Mouse (Mus musculus) spleen, embryonic (tissue): Measurements from ENCODE around the gene Slc30a7.

Experiments used
- CTCF ChIA-PET: fragments of 350-600 bp; sonication (Branson Sonifier 250); formaldehyde crosslinking; loops from one replicate; lab custom pipeline; 2022; lab: Charles Lee

Gene Slc30a7

DNA sequence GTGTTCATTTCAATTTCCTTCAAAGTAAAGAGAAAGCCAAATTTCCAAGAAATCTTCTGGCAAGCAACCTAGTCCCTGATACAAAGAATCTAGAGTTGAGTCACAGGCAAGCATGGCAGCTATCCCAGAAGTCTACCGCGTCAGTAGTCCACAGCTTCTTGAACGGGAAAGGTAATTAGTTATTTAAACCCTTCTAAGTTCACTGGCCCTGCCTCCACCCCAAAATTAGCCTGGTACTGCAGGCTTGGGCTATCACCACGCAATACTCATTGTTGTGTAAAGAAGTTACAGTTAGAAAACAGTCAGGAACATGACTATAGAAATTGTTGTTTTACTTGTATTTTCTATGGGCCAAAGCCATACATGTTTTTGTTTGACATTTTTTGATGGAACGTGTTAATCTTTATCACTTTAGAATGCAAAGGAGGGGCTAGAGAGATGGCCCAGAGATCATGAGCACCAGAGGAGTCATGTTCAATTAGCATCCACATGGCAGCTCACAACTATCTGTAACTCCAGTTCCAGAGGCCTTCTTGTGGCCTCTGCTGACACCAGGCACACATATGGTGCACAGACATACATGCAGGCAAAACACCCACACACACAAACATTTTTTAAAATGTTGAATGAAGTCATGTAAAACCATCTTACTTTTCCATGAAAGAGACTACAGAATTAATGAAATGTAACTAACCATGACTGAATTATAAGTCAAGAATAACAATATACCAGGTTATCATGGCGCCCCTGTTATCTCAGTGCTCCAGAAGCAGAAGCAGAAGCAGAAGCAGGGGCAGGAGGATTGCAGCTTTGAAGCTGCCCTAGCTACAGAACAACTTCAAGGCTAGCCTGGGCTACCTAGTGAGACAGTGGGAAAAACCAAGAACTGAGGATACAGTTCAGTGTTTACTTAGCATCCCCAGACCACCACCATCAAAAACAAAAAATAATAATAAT is 57.0 kb downstream of the Slc30a7 start:
- CTCF ChIA-PET, result no interaction called here

- CTCF ChIA-PET, result no interaction called here
Observed at GRCm38 (mm10) chr3:115949220-115949920, 57.8 kb downstream of the Slc30a7 start.

DNA sequence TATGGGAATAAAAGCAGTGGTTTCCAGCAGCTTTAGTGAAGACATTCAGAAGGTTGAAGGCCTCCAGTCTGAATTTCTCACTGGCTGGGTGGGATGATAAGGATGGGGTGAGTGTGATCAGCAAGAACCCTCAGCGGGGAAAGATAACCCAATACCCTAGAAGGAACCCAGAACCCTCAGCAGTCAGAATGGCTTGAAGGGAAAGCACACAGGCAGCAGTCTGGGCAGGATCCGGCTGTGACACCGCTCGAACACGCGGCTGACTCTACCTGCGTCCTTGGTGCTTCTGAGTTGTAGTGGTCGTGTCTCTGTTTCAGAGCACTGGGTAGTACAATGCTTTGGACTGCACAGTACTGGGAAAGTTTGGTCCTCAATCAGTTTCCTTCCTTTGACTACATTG is 60.9 kb downstream of the Slc30a7 start:
- CTCF ChIA-PET, result interaction anchor here (0.5 kb wide), 1 partner anchor 547 kb away, joined by 15 read pairs; no protein-coding TSS in a partner anchor

- CTCF ChIA-PET, result no interaction called here
Observed at GRCm38 (mm10) chr3:115944376-115944775, 62.8 kb downstream of the Slc30a7 start.

DNA sequence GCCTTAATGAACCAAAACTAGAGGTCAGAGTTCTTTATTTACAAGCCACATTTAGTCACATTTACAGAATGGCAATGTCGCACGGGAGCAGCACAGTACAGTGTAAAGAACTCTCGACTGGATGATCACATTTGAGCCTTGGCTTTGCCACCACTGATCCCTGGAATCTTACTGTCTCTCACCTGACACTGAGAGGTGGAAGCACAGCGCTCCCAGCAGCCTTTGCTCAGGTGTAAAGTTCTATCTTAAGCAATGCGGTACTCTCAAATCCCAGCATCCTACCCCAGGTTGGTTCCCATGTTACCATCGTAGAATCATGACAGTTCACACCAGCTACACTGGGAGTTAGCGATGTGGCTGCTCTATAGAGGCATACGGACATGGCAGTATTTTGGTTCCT is 65.7 kb downstream of the Slc30a7 start:
- CTCF ChIA-PET, result interaction anchor here (0.6 kb wide), 1 partner anchor 247 kb away, joined by 15 read pairs; no protein-coding TSS in a partner anchor

- CTCF ChIA-PET, result no interaction called here
Observed at GRCm38 (mm10) chr3:115940510-115940909, 66.7 kb downstream of the Slc30a7 start.

GRCm38 (mm10) chr3:115937807-115938206 is 69.4 kb downstream of the Slc30a7 start:
- CTCF ChIA-PET, result no interaction called here

- CTCF ChIA-PET, result interaction anchor here (0.7 kb wide), 1 partner anchor 233 kb away, joined by 3 read pairs; no protein-coding TSS in a partner anchor
Observed at GRCm38 (mm10) chr3:115936734-115937599, 70.2 kb downstream of the Slc30a7 start.

GRCm38 (mm10) chr3:115933293-115934186 is 73.7 kb downstream of the Slc30a7 start:
- CTCF ChIA-PET, result interaction anchor here (0.8 kb wide), 1 partner anchor 9 kb away, joined by 5 read pairs; no protein-coding TSS in a partner anchor

DNA sequence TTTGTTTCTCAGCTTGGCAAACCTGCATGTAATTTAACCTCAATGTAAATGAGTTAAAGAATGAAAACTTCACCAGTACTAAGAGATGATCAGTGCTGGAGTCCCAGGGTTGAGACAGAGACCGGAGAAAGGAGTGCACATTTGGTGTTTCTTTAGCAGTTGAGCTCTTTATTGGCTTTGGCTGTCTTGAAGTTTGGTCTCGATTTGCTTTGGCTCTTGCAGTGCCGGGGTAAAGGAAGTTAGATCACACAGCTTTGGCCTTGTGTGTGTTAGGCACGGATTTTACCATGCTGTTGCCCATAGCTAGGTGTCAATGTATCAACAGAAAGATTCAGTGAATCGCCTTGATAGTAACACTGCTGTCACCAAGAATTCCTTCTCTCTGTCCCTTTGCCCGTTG is 75.5 kb downstream of the Slc30a7 start:
- CTCF ChIA-PET, result no interaction called here

DNA sequence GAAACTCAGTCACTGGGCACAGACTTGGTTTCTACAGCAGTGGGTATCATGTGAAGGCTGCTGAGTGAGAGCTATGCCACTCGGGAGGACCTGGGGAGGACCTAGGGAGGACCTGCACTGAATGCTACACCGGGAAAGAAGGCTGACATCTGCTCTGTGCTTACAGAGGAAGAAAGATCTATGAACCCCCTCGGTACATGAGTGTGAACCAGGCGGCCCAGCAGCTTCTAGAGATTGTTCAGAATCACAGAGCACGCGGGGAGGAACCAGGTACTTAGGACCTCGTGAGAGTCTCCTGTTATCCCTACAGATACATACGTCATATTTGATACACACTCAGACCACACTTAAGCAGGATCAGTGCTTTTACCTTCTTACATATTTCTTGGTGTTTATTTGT is 80.7 kb downstream of the Slc30a7 start:
- CTCF ChIA-PET, result interaction anchor here (0.5 kb wide), 1 partner anchor 254 kb away, joined by 3 read pairs; no protein-coding TSS in a partner anchor

- CTCF ChIA-PET, result no interaction called here
Observed at GRCm38 (mm10) chr3:115924401-115925190, 82.6 kb downstream of the Slc30a7 start.

- CTCF ChIA-PET, result interaction anchor here (0.5 kb wide), 1 partner anchor 21 kb away, joined by 7 read pairs; no protein-coding TSS in a partner anchor
Observed at GRCm38 (mm10) chr3:115907406-115907805, 99.8 kb downstream of the Slc30a7 start.

DNA sequence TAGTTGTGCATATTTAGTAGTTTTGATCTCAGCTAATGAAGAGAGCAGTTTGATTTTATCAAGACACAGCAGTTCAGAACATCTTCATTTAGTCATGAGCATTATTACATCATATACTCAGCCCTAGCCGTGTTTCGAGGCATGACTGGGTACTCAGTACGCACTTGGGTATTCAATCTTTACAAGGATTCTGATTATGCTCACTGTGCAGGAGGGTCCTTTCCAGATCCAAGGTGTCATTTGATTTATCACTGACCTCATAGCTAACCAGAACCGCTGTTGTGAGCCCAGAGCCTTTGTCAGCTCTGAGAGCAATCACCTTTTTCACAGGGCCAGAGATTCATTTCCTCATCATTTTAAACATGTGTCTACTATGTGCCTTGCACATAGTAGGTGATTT is 101.6 kb downstream of the Slc30a7 start:
- CTCF ChIA-PET, result no interaction called here

GRCm38 (mm10) chr3:115905067-115905466 is 102.1 kb downstream of the Slc30a7 start:
- CTCF ChIA-PET, result no interaction called here

DNA sequence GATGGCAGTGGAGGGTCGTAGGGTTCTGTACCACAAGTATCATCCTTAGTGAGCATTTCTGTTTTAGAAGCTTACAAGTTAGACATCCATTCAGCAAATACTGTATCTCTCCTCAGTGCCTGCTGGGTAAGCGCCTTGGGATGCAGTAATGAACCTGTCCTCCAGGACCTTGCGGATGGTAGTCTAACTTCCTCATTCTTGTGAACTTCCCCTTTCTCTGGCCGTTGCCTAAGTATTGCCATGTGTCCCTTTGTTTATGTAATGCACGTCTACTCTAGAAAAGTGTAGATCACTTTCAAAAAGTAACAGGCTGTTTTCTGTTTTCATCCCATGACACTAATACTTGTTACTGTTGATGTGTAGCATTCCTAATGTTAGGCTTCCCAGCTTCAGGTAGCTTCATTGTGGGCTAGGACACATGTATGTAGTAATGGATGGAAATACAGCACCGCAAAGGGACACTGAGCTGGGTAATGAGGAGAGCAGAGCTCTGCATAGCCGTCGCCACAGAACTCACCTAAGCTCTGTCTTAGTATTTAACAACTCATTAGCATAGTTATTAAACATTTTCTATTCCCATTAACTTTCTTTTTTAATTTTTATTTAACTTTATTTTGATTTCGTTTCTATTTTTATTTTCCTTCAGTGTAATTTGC is 104.8 kb downstream of the Slc30a7 start:
- CTCF ChIA-PET, result no interaction called here

GRCm38 (mm10) chr3:115898354-115898948 is 108.8 kb downstream of the Slc30a7 start:
- CTCF ChIA-PET, result no interaction called here

DNA sequence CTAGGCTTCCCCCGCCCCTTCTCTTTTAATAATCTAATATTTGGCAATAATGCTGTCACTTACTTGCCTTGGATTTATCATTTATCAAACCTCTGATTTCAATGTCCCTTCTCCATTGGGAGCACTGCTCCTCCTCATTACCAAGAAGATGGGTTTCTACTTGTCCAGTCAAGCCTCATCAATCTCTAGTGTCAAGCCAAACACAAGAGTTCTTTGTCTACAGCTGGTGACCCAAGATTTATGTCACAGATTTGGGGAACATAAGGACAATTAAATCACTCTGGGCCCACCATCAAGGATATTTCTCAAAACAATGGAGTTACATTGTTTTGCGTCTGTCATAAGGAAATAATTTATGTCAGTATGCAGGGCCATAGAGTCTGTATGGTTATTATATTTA is 114.0 kb downstream of the Slc30a7 start:
- CTCF ChIA-PET, result no interaction called here
